Mouse (Mus musculus): ENCODE data around the gene Alpk3. TPM values are rescaled to one million over a fixed set of nuclear protein-coding genes. Genes with fewer than 3 reads are reported as not detected.
"Not testable (repeated sequence)": the region's sequence is repeated elsewhere in the genome, so short reads cannot be mapped to it uniquely, and the experiment has no call there.

Gene Alpk3
- polyA plus RNA-seq, 1 experiment from 2014 or later, result 0.18 TPM

DNA sequence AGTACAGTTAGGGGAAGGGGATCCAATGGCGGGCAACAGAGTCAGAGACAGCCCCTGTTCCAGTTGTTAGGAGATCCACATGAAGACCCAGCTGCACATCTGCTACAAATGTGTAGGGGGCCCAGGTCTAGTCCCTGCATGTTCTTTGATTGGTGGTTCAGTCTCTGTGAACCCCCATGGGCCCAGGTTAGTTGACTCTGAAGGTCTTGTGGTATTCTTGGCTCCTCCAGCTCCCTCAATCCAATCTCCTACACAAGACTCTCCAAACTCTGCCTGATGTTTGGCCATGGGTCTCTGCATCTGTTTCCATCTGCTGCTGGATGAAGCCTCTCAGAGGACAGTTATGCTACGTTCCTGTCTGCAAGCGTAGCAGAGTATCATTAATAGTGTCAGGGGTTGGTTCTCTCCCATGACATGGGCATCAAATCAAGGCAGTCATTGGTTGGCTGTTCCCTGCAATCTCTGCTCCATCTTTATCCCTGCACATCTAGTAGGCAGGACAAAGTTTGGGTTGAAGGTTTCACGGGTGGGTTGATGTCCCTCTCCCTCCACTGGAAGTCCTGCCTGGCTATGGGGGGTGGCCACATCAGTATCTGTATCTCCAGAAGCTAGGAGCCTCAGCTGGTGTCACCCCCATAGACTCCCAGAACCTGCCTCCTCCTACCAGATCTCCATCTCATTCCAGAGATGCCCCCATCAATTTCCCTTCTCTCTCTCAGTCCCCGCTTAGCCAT is 82.4 kb downstream of the Alpk3 start:
- no peaks in the 10 kb centered on the region for H3K27me3 ChIP-seq (ENCODE audit: insufficient read depth, low read length)
- ATAC-seq (replicated peaks; ENCODE audit: low FRiP score, low read depth), result no peak
- no peaks in the 10 kb centered on the region for H3K9me3 ChIP-seq (replicated peaks; ENCODE audit: low read length)
- H3K27ac ChIP-seq, result no peak overlapping the region
- no peak overlapping the region for H3K4me3 ChIP-seq (replicated peaks; ENCODE audit: low read depth, low read length)
- peaks cover 5% of the 10 kb centered on the region for H3K4me1 ChIP-seq (replicated peaks; ENCODE audit: insufficient read depth, low read length)
- 92% methylated on average over 5 of the region's 5 CpGs for WGBS
- H3K36me3 ChIP-seq (ENCODE audit: insufficient read depth, low read length), result no peaks in the 10 kb centered on the region
- H3K9ac ChIP-seq (ENCODE audit: low read depth, low read length), result no peak overlapping the region
- H3K4me2 ChIP-seq (ENCODE audit: low read length), result no peak overlapping the region
- no peak for DNase-seq (ENCODE audit: low spot score)
- TF ChIP-seq CTCF (IDR thresholded peaks at IDR 0.05; ENCODE audit: low read depth), result no peak

DNA sequence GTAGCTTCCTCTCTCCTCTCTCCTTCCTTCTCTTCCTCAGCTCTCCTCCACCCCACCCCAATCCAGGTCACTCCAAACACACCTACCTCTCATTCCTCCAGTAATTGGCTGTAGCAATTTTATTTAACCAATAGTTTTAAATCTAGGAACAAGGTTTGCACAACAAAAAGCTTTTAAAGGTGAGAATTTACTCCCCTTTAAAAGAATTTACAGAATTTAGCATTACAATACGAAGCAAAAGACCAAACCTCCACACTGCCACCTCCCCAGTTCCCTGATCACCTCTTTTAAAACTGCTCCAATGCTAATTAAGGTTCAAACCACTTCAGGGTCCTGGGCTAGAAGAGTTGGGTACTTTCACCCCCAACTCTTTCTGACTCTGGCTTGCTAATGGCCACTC is 84.1 kb downstream of the Alpk3 start:
- ATAC-seq (replicated peaks; ENCODE audit: low FRiP score, low read depth) (no peak), DNase-seq (ENCODE audit: low spot score) (no peak)
- Histone ChIP-seq H3K27ac (no peak overlapping the region), H3K4me2 (ENCODE audit: low read length) (no peak overlapping the region), H3K27me3 (ENCODE audit: insufficient read depth, low read length) (no peaks in the 10 kb centered on the region), H3K36me3 (ENCODE audit: insufficient read depth, low read length) (no peaks in the 10 kb centered on the region), H3K4me3 (replicated peaks; ENCODE audit: low read depth, low read length) (no peak overlapping the region), H3K9me3 (replicated peaks; ENCODE audit: low read length) (no peaks in the 10 kb centered on the region), H3K4me1 (replicated peaks; ENCODE audit: insufficient read depth, low read length) (no peaks in the 10 kb centered on the region), H3K9ac (ENCODE audit: low read depth, low read length) (no peak overlapping the region)
- 78% methylated on average over 1 of the region's 1 CpGs for WGBS
- TF ChIP-seq CTCF (IDR thresholded peaks at IDR 0.05; ENCODE audit: low read depth), result no peak

DNA sequence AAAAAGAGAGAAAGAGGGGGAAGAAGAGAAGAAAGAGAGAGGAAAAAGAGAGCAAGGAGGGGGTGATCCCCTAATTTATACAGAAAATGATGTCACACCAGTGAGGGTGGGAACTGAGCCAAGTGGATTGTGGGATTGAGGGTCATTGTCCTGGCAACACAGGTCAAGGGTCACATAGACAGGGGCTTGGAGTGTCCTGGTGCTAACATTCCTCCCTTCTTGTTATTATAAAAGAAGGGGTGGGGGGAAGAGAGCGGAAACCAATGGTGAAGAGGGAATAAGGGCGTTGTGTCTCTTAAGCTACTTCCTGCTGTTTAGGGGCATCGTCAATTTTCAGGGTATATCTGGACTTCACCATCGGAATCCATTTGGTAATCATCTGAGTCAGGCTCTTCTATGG is 85.7 kb downstream of the Alpk3 start:
- DNase-seq (ENCODE audit: low spot score), result not testable (repeated sequence)
- WGBS, result 65% methylated on average over 4 of the region's 4 CpGs

DNA sequence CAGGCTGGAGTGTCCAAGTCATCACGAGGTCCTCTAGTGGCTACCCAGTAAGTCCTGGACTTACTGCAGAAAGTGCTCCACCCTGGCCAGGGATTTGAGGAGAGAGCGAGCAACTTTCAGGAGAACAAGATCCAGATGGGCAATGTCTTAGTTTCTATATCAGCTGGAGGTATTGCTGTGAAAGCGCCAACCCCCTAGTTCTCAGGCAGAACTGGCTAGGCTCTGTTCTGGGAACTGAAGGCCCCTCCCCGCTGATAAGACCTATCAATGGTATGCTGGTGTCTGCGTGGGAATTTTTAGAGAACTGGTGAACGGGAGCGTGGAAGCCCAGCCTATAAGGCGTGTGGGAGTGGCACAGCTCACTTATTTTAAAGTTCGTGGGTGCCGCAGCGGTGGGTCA is 92.4 kb downstream of the Alpk3 start:
- DNase-seq (ENCODE audit: low spot score) (no peak), ATAC-seq (replicated peaks; ENCODE audit: low FRiP score, low read depth) (no peak)
- Histone ChIP-seq H3K9ac (ENCODE audit: low read depth, low read length) (no peak overlapping the region), H3K4me3 (replicated peaks; ENCODE audit: low read depth, low read length) (no peak overlapping the region), H3K27me3 (ENCODE audit: insufficient read depth, low read length) (no peaks in the 10 kb centered on the region), H3K4me1 (replicated peaks; ENCODE audit: insufficient read depth, low read length) (no peaks in the 10 kb centered on the region), H3K9me3 (replicated peaks; ENCODE audit: low read length) (no peaks in the 10 kb centered on the region; the same call in 1 of the 2 replicates), H3K36me3 (ENCODE audit: insufficient read depth, low read length) (no peaks in the 10 kb centered on the region), H3K4me2 (ENCODE audit: low read length) (no peak overlapping the region), H3K27ac (no peak overlapping the region)
- WGBS, result 88% methylated on average over 11 of the region's 11 CpGs
- no peak for TF ChIP-seq CTCF (IDR thresholded peaks at IDR 0.05; ENCODE audit: low read depth)

More for the DNA sequence above, 85.7 kb downstream of the Alpk3 start:
- H3K27ac ChIP-seq; H3K9ac ChIP-seq (ENCODE audit: low read depth, low read length); H3K9me3 ChIP-seq (replicated peaks; ENCODE audit: low read length); H3K4me3 ChIP-seq (replicated peaks; ENCODE audit: low read depth, low read length); H3K4me1 ChIP-seq (replicated peaks; ENCODE audit: insufficient read depth, low read length); H3K27me3 ChIP-seq (ENCODE audit: insufficient read depth, low read length); ATAC-seq (replicated peaks; ENCODE audit: low FRiP score, low read depth); H3K36me3 ChIP-seq (ENCODE audit: insufficient read depth, low read length); H3K4me2 ChIP-seq (ENCODE audit: low read length): not testable (repeated sequence)

DNA sequence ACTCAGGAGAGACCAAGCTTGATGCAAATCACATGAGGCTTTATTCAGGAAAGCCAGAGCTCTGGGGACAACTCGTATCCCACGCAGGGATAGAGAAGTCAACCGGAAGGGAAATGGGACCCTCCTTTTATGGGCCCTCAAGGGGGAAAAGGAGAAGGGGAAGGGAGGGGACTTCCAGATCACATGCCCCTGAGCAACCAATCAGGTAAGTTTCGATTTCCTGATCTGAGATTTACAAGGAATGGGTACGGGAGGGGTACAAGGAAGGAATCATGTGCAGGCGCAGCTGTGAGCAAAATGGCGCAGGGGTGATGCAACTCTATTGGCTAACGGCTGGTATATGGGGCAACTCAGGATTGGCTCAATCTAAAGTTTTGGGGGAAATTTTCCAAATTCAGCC is 93.8 kb downstream of the Alpk3 start:
- no peak for TF ChIP-seq CTCF (IDR thresholded peaks at IDR 0.05; ENCODE audit: low read depth)
- H3K27ac ChIP-seq, result no peak overlapping the region
- no peak for DNase-seq (ENCODE audit: low spot score)
- H3K36me3 ChIP-seq (ENCODE audit: insufficient read depth, low read length), result no peaks in the 10 kb centered on the region
- ATAC-seq (replicated peaks; ENCODE audit: low FRiP score, low read depth), result no peak
- WGBS, result 92% methylated on average over 8 of the region's 8 CpGs
- no peak overlapping the region for H3K4me2 ChIP-seq (ENCODE audit: low read length)
- no peaks in the 10 kb centered on the region for H3K4me1 ChIP-seq (replicated peaks; ENCODE audit: insufficient read depth, low read length)
- no peak overlapping the region for H3K9ac ChIP-seq (ENCODE audit: low read depth, low read length)
- no peak overlapping the region for H3K4me3 ChIP-seq (replicated peaks; ENCODE audit: low read depth, low read length)
- no peaks in the 10 kb centered on the region for H3K27me3 ChIP-seq (ENCODE audit: insufficient read depth, low read length)
- no peaks in the 10 kb centered on the region; the same call in 1 of the 2 replicates for H3K9me3 ChIP-seq (replicated peaks; ENCODE audit: low read length)

DNA sequence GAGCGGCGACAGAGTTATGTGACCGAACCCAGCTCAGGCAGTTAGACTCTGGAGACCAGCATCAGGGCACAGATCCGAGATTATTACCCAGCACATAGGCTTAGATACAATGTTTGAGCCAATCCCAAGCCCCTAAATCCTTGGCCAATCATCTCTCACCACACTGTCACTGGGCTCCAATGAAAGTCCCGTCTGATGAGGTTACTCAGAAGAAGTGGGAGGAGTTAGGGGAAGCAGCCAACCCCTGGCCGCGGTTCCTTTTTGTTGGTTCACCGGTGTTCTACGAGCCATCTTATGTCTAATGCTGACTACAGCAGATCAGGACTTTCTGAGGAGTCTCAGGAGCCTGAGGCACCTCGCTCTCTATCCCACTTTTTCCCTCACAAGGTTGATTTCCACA is 94.9 kb downstream of the Alpk3 start:
- no peak overlapping the region for H3K27ac ChIP-seq
- H3K4me2 ChIP-seq (ENCODE audit: low read length), result no peak overlapping the region
- no peaks in the 10 kb centered on the region for H3K36me3 ChIP-seq (ENCODE audit: insufficient read depth, low read length)
- WGBS, result 93% methylated on average over 10 of the region's 10 CpGs
- no peaks in the 10 kb centered on the region; the same call in 1 of the 2 replicates for H3K9me3 ChIP-seq (replicated peaks; ENCODE audit: low read length)
- no peak overlapping the region for H3K9ac ChIP-seq (ENCODE audit: low read depth, low read length)
- H3K4me1 ChIP-seq (replicated peaks; ENCODE audit: insufficient read depth, low read length), result no peaks in the 10 kb centered on the region
- TF ChIP-seq CTCF (IDR thresholded peaks at IDR 0.05; ENCODE audit: low read depth), result no peak
- ATAC-seq (replicated peaks; ENCODE audit: low FRiP score, low read depth) (no peak), DNase-seq (ENCODE audit: low spot score) (no peak)
- H3K27me3 ChIP-seq (ENCODE audit: insufficient read depth, low read length), result no peaks in the 10 kb centered on the region
- H3K4me3 ChIP-seq (replicated peaks; ENCODE audit: low read depth, low read length), result no peak overlapping the region

DNA sequence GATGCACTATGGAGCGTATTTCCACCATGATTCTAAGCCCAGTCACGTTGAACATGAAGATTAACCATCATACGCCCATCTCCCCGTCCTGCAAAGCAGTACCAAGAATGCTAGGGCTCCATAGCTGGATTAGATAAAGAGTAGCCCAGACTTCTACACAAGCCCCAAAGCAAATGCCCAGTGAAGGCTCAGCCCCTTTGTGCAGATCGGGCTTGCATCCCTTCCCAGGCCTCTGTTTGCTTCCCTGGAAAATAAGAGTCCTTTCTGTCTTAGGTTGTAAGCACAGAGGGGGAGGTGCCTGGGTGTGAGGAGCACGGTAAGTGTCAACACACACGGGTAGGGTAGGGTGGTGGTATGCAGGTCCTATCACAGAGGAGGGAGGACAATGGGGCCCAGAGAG is 95.4 kb downstream of the Alpk3 start:
- Histone ChIP-seq H3K4me2 (ENCODE audit: low read length) (no peak overlapping the region), H3K9me3 (replicated peaks; ENCODE audit: low read length) (no peaks in the 10 kb centered on the region; the same call in 1 of the 2 replicates), H3K9ac (ENCODE audit: low read depth, low read length) (no peak overlapping the region), H3K36me3 (ENCODE audit: insufficient read depth, low read length) (no peaks in the 10 kb centered on the region), H3K4me3 (replicated peaks; ENCODE audit: low read depth, low read length) (no peak overlapping the region), H3K27ac (no peak overlapping the region), H3K4me1 (replicated peaks; ENCODE audit: insufficient read depth, low read length) (no peaks in the 10 kb centered on the region), H3K27me3 (ENCODE audit: insufficient read depth, low read length) (no peaks in the 10 kb centered on the region)
- TF ChIP-seq CTCF (IDR thresholded peaks at IDR 0.05; ENCODE audit: low read depth), result no peak
- WGBS, result 73% methylated on average over 7 of the region's 7 CpGs
- no peak for ATAC-seq (replicated peaks; ENCODE audit: low FRiP score, low read depth)
- DNase-seq (ENCODE audit: low spot score), result no peak

Measured in kidney, postnatal 0 days (tissue).